Mouse (Mus musculus) embryonic facial prominence, embryonic 14.5 days (tissue): ENCODE measurements around the gene Grk4. TPM values are rescaled to one million over a fixed set of nuclear protein-coding genes. Genes with fewer than 3 reads are reported as not detected.

ENCODE experiments used
- ATAC-seq: fragments of 200-750 bp; cut with Nextera tagmentation; 2 replicates; pipeline ENCODE4 v1.8.0; 2017; ENCODE audit warnings: low read depth, moderate number of reproducible peaks, moderate TSS enrichment
- DNase-seq: peaks from one replicate; pipeline ENCODE4 v3.0.0-alpha.2; 2015; ENCODE audit warnings: low spot score
- H3K27ac ChIP-seq: fragments of 300-500 bp; sonication (generic); replicated peaks from 2 replicates; pipeline ENCODE4 v1.5.1; 2014; ENCODE audit warnings: low read depth, mild to moderate bottlenecking, low read length, moderate library complexity
- H3K27me3 ChIP-seq: fragments of 300-500 bp; sonication (generic); replicated peaks from 2 replicates; pipeline ENCODE4 v1.6.1; 2014; ENCODE audit warnings: low read length; ENCODE audit not compliant: control insufficient read depth, insufficient read depth
- H3K36me3 ChIP-seq: fragments of 300-500 bp; sonication (generic); 2 replicates; pipeline ENCODE4 v1.6.1; 2014; ENCODE audit warnings: low read length, mixed read lengths; ENCODE audit not compliant: control insufficient read depth, insufficient read depth
- H3K4me1 ChIP-seq: fragments of 300-500 bp; sonication (generic); 2 replicates; pipeline ENCODE4 v1.6.1; 2014; ENCODE audit warnings: antibody characterized with exemption, low read length; ENCODE audit not compliant: control insufficient read depth, insufficient read depth
- H3K4me2 ChIP-seq: fragments of 300-500 bp; sonication (generic); 2 replicates; pipeline ENCODE4 v1.6.1; 2014; ENCODE audit warnings: low read depth, mild to moderate bottlenecking, low read length, moderate library complexity, mixed read lengths
- H3K4me3 ChIP-seq: fragments of 300-500 bp; sonication (generic); 2 replicates; pipeline ENCODE4 v1.5.1; 2014; ENCODE audit warnings: low read depth, mild to moderate bottlenecking, low read length
- H3K9ac ChIP-seq: fragments of 300-500 bp; sonication (generic); 2 replicates; pipeline ENCODE4 v1.6.1; 2014; ENCODE audit warnings: low read depth, mild to moderate bottlenecking, low read length, moderate library complexity, mixed read lengths
- H3K9me3 ChIP-seq: fragments of 300-500 bp; sonication (generic); 2 replicates; pipeline ENCODE4 v1.6.1; 2016; ENCODE audit warnings: low read length; ENCODE audit not compliant: control insufficient read depth
- WGBS: fragments of 180-500 bp; shearing (Covaris S2); extraction: QIAGEN DNeasy Blood & Tissue Kit; methylation state at CpG from one replicate; pipeline ENCODE4 v1.1.7; 2014; 5-methylcytosine and 5-hydroxymethylcytosine counted together
- polyA plus RNA-seq: library from polyadenylated mRNA; unstranded; fragments of >200 nt; fragmentation: Nextera tagmentation; extraction: Ambion mirVana; gene quantifications from 2 replicates; pipeline ENCODE4 v1.2.1, GENCODE M21; 2014

The Grk4 gene
- 2.2 and 2.3 TPM in 2 replicates for polyA plus RNA-seq

- Histone ChIP-seq H3K4me3 (peak within 1 kb of the TSS; percentile 75), H3K4me2 (peak within 1 kb of the TSS; percentile 59), H3K27me3 (no peaks in the 10 kb centered on the region), H3K9ac (peak within 1 kb of the TSS; percentile 76), H3K27ac (peak within 1 kb of the TSS; percentile 91), H3K9me3 (no peaks in the 10 kb centered on the region), H3K4me1 (peaks cover 5% of the 10 kb centered on the region; the same call in 1 of the 2 replicates), H3K36me3 (peaks cover 24% of the 10 kb centered on the region)
- under 1% methylated on average over 59 of the region's 60 CpGs for WGBS
- peak; percentile 100 for DNase-seq
- ATAC-seq = peak; percentile 100
These were observed at the start of gene Grk4, which contains the start of gene Nop14 for GRCm38 (mm10) chr5:34659686-34660590. Grk4 (plus strand) TSS chr5:34660379. Nop14 (minus strand) TSS chr5:34660148.

- DNase-seq = no peak
- Histone ChIP-seq H3K4me2 (no peak overlapping the region), H3K4me3 (no peak overlapping the region), H3K9me3 (no peaks in the 10 kb centered on the region), H3K27ac (no peak overlapping the region), H3K27me3 (no peaks in the 10 kb centered on the region), H3K9ac (no peak overlapping the region), H3K4me1 (peaks cover 6% of the 10 kb centered on the region), H3K36me3 (peaks cover 71% of the 10 kb centered on the region)
- no peak for ATAC-seq
- 96% methylated on average over 2 of the region's 2 CpGs for WGBS
These were observed 27.2 kb upstream of the Grk4 start for GRCm38 (mm10) chr5:34632996-34633395.

GRCm38 (mm10) chr5:34633641-34634040 lies 26.5 kb upstream of the Grk4 start:
- Histone ChIP-seq H3K4me3 (no peak overlapping the region), H3K36me3 (peaks cover 71% of the 10 kb centered on the region), H3K4me2 (no peak overlapping the region), H3K27ac (no peak overlapping the region), H3K9ac (no peak overlapping the region), H3K27me3 (no peaks in the 10 kb centered on the region), H3K9me3 (no peaks in the 10 kb centered on the region), H3K4me1 (peaks cover 6% of the 10 kb centered on the region)
- 57% methylated on average over 3 of the region's 4 CpGs for WGBS
- no peak for ATAC-seq
- DNase-seq = peak; percentile 38

DNA sequence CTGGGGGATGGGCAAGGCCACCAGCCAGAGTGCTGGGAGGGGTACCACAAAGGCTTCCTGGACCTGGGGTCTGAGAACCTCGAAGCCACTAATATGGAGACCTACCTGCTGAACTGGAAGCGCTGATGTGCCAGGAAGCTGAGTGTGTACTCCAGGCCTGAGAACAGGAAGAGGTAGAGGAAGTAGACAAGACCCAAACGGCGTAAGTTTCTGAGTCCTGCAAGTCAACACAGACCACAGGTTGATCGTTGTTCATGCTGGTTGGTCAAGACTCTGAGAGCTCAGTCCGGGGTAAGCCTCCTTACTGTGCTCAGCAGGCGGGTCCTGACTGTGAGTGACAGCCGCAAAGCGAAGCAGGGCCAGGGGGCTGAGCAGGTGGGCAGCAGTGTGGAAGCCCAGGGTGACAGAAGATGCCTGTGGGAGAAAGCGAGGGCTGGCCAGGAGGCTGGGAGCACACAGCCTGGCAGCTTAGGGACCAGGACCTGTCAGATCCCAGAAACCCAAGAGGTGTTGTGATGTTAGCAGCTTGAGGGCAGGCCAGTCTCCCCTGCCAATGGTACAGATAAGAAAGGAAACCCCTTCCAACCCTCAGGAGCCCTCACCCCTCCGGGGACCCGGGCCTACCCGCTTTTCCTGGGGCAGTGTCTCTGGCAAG lies 25.3 kb upstream of the Grk4 start:
- Histone ChIP-seq H3K9me3 (no peaks in the 10 kb centered on the region), H3K4me3 (no peak overlapping the region), H3K4me2 (no peak overlapping the region), H3K27me3 (no peaks in the 10 kb centered on the region), H3K36me3 (peaks cover 71% of the 10 kb centered on the region), H3K27ac (no peak overlapping the region), H3K9ac (no peak overlapping the region), H3K4me1 (peaks cover 6% of the 10 kb centered on the region)
- ATAC-seq = no peak
- DNase-seq = no peak
- WGBS = 86% methylated on average over 13 of the region's 13 CpGs

GRCm38 (mm10) chr5:34635665-34636192 lies 24.4 kb upstream of the Grk4 start:
- peak overlapping the region; percentile 54 for H3K4me3 ChIP-seq
- H3K27me3 ChIP-seq = no peaks in the 10 kb centered on the region
- no peak overlapping the region for H3K27ac ChIP-seq
- H3K4me2 ChIP-seq = peak overlapping the region; percentile 70
- no peak for DNase-seq
- H3K9me3 ChIP-seq = no peaks in the 10 kb centered on the region
- peaks cover 72% of the 10 kb centered on the region for H3K36me3 ChIP-seq
- H3K4me1 ChIP-seq = peaks cover 6% of the 10 kb centered on the region
- no peak for ATAC-seq
- H3K9ac ChIP-seq = peak overlapping the region; percentile 72
- WGBS = 52% methylated on average over 10 of the region's 10 CpGs

DNA sequence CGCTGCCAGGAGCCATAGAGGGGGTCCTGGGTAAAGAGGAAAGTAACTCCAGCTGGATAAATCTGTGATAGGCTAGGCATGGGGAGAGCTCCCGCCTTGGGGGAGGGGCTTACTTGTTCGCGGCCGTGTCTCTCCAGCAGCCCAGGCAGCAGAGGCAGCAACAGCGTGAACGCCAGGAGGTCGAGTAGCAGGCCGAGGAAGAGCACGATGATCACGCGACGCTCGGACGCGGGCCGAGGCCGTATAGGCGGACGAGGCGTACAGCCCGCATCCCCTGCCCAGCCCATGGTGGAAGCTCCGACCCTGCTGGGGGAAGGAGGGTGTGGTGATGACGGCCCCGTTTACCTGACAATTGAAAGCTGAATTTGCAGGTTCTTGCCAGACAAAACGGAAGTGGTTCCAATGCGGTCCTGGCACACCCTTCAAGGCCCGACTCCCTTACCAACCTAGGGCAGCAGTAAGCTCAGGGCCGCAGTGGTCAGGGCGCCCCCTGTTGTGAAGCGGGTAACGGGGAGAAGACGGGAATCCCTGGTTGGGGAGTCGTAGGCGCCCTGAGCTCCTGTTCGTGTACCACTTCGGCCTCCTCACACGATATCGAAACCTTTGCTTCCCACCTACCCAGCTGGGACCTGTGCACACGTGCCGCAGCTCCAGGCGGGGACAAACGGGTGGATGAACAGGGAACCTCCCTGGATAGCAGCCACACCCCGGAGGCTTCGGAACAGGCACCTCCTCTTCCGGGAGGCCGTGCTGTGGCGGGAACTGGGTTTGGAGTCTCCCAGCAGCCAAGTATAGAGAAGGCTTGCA lies 23.5 kb upstream of the Grk4 start, which contains the start of gene Mfsd10:
TSS of gene Mfsd10 (minus strand) at position 732 of the 807 bp plus-strand sequence.
- Histone ChIP-seq H3K4me3 (peak within 1 kb of the TSS; percentile 54), H3K36me3 (peaks cover 72% of the 10 kb centered on the region), H3K9me3 (no peaks in the 10 kb centered on the region), H3K4me1 (peaks cover 6% of the 10 kb centered on the region), H3K9ac (peak within 1 kb of the TSS; percentile 72), H3K27ac (peak within 1 kb of the TSS; percentile 86), H3K4me2 (peak within 1 kb of the TSS; percentile 70), H3K27me3 (no peaks in the 10 kb centered on the region)
- ATAC-seq = peak; percentile 93
- DNase-seq = peak; percentile 94
- 0% methylated on average over 46 of the region's 48 CpGs for WGBS

GRCm38 (mm10) chr5:34637591-34638156 lies 22.5 kb upstream of the Grk4 start:
- no peak for ATAC-seq
- peaks cover 67% of the 10 kb centered on the region for H3K36me3 ChIP-seq
- H3K27me3 ChIP-seq = no peaks in the 10 kb centered on the region
- peak overlapping the region; percentile 86; the same call in 1 of the 2 replicates for H3K27ac ChIP-seq
- peaks cover 6% of the 10 kb centered on the region for H3K4me1 ChIP-seq
- 78% methylated on average over 7 of the region's 7 CpGs for WGBS
- H3K9ac ChIP-seq = no peak overlapping the region; the same call in 1 of the 2 replicates
- H3K4me3 ChIP-seq = no peak overlapping the region
- no peaks in the 10 kb centered on the region for H3K9me3 ChIP-seq
- DNase-seq = no peak
- H3K4me2 ChIP-seq = peak overlapping the region; percentile 70
